Mouse (Mus musculus): Measurements from ENCODE around the gene Peak1. TPM values are rescaled to one million over a fixed set of nuclear protein-coding genes. Genes with fewer than 3 reads are reported as not detected.

Gene Peak1
- total RNA-seq, 2 experiments from 2014 or later = 30.3 to 34.3 TPM

DNA sequence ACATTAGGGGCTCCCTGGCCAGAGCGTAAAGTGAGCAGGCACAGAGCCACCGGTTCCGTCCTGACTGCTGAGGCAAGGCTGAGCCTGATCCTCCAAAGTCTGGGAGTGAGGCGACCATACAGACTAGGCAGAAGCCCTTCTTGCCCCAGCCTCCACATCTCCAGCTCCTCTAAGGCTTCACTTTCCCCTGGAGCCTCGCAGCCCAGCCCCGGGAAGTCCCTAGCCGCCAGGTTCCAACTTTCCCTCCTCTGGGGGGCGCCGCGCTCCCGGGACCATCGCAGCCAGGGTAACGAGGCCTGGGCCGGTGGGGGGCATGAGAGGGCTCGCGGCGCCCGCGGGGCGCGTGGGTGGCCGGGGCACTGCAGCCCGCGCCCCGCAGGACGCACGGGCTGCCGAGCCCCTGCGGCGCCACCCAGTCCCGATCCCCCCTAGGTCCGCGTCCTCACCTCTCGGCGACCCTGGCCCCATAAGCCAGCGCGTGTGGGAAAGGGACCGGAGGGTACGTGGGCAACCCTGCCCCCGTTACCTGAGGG lies 386 bp downstream of the Peak1 start:
- DNase-seq (ENCODE audit: low spot score in 2 of 2) = peak; percentile 77 to 85

- no peak for DNase-seq (ENCODE audit: low spot score in 2 of 2)
These were observed 1.8 kb downstream of the Peak1 start for GRCm38 (mm10) chr9:56415935-56416607.

- DNase-seq (ENCODE audit: low spot score in 2 of 2) = no peak
These were observed 2.5 kb downstream of the Peak1 start for GRCm38 (mm10) chr9:56415393-56415792.

DNA sequence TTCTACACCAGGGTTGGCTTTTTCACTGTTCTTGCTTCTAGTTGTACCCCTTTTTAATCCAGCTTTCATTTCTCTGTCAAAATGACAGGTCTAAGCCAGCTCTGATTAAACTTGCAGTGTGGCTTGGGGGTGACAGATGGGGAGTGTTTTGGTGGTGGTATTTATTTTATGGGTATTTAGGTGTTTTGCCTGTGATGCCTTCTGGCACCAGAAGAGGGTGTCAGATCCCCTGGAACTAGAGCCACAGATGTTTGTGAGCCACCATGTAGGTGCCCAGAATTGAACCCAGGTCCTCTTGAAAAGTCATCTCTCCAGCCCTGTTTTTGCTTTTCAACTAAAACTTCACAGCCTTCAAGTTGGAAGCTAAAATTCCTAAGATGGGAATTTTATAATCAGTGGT lies 3.5 kb downstream of the Peak1 start:
- DNase-seq (ENCODE audit: low spot score in 2 of 2) = no peak

DNA sequence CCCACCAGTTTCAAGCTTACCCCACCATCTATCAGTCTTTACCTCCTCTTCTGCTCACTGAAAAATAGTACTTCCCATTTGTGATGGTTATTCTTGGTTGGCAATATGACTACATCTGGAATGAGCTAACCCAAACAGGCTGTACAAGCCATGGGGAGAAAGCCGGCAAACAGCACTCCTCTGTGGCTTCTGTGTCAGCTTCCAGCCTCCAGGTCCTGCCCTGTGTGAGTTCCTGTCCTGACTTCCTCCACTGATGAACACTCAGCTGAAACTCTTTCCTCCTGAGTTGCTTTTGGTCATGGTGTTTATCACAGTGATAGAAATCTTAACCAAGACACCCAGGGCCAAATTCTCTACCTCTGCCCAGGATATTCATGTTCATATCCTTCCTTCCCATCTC lies 5.2 kb downstream of the Peak1 start:
- no peak for DNase-seq (ENCODE audit: low spot score in 2 of 2)

DNA sequence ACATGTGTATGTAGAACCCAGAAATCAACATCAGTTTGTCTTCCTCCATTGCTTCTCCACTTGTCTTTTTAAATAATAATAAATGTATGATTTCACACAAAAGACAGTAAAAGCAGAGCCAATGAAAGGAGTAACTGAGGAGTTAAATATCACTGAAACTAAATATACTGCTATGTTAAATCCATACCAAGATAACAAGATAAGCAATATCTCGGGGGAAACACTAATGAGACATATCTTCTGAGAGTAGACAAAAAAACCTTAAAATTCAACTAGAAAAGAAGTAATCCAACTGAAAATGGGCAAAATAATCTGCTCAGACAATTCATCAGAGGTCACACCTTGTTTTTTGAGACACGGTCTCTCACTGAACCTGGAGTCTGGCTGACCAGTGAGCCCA lies 7.9 kb downstream of the Peak1 start:
- no peak for DNase-seq (ENCODE audit: low spot score in 2 of 2)

- DNase-seq (ENCODE audit: low spot score in 2 of 2) = no peak
These were observed 13.2 kb downstream of the Peak1 start for GRCm38 (mm10) chr9:56404619-56405018.

- DNase-seq (ENCODE audit: low spot score in 2 of 2) = no peak
These were observed 21.6 kb downstream of the Peak1 start for GRCm38 (mm10) chr9:56396306-56396705.

DNA sequence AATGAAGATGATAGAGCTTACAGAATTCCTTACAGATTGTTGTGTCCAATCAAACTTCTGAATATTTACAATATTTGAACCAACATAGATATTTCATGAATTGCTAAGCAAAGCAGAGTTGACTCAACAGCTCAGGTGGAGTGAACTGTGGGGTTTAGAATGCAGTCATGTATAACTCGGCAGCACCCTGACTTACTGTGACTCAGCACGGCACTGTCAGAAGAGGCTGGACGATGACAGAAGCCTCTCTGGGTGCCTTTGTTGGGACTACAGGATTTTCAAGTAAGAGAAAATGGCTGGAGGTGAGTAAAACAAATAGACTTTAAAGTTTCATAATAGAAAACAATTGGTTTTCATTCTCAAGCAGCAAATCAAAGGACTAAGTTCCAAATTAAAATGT lies 25.0 kb downstream of the Peak1 start:
- DNase-seq (ENCODE audit: low spot score in 2 of 2) = no peak

DNA sequence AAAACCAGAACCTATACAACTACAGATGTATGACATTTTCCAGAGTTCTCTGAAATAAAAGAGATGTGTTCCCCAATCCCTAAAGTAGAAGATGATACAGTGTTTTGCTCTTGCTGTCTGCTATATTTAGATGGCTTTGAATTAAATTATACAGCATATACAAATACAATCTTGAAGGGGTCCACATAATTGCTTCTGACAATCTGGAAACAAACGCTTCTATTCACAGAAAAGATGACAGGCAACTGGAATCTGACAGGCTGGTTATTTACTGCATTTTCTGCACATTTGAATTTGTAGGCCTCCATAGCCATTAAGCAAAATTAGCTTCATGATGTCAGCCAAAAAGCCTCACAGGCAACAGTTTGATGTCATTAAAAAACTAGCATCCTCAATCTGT lies 35.1 kb downstream of the Peak1 start:
- no peak for DNase-seq (ENCODE audit: low spot score in 2 of 2)

DNA sequence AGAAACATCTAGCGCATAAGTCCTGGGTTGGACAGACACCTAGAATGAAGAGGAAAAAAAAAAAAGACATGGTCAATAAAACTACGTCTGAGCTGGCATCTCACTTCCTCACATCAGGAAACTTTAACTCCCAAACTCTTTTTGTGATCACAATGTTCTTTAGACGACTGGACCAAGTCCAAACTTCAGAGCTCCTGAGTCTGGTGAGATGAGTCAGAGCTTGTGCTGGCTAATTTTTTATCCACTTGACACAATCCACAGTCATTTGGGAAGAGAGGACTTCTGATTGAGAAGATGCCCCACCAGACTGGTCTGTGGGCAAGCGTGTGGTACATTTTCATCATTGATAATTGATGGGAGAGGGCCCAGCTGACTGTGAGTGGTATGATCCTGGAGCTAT lies 43.5 kb downstream of the Peak1 start:
- DNase-seq (ENCODE audit: low spot score in 2 of 2) = no peak

DNA sequence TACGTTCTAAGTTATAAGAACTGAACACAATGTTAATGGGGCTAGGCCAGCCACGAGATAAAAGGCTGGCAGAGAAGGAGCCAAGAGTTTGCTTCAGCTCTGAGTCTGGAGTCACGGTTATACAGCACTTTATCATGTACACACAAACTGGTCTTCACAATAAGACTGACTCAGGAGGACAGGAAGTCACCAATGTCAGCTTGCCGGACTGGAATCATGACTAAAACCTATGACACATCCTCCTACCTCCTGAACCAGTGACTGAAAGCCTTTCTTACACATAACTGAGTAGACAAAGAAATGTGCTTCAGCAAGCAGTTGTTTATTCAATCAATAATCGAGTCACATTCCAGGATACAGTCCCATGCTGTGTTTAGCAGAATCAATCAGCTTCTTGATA lies 47.2 kb downstream of the Peak1 start:
- no peak for DNase-seq (ENCODE audit: low spot score in 2 of 2)

DNA sequence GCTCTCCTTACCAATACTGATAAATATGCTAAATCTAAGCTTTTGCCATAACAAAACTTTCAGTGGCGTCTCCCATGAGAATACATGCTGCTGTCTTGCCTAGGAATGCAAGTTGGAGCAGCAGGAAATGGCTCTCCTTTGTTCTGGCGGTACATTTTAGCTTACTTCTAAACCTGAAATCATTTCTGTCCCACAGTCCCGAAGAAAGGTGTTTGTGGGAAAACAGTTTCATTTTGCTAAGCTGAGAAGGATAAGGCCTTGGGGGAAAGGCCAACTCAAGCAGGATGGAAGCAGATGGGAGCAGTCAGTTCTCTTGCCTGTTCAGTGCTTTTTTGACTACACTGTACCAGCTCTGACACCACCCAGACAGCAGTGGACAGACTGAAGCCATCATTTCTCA lies 49.1 kb downstream of the Peak1 start:
- DNase-seq (ENCODE audit: low spot score in 2 of 2) = no peak

DNA sequence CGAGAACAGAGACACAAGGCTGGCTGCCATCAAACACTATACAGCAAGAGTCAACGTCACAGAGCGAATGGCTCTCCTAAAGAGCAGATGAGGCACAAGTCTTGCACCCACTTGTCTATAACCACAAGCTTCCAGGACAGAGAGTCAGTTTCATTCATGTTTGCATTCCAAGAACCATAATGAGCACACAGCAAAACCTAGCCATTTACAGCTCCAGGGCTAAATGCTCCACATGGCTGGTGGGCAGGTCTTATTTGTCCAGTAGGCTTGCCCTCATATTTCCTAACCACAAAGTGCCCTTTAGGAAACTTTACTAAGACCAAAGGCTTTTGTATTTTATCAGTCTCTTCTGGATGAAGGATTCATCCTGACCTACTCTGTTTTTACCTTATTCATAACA lies 54.6 kb downstream of the Peak1 start:
- DNase-seq (ENCODE audit: low spot score in 2 of 2) = no peak

DNA sequence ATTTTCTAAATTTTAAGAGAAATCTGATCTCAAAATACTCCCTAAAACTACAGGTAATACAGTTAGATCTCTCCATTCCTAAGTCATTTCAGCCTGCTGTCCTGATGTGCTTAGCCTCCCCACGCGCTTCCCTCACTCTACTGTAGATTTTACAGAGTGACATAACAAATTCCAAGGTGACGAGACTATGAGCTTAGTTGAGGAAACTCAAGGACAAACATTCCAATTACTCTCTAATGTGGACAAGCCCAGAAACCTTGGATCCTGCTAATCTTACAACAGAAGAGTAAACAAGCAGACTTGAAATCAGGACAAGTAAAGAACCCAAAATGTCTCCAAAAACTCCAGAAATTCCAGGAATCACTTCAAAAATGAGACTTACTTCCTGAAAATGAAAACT lies 58.6 kb downstream of the Peak1 start:
- DNase-seq (ENCODE audit: low spot score in 2 of 2) = no peak

DNA sequence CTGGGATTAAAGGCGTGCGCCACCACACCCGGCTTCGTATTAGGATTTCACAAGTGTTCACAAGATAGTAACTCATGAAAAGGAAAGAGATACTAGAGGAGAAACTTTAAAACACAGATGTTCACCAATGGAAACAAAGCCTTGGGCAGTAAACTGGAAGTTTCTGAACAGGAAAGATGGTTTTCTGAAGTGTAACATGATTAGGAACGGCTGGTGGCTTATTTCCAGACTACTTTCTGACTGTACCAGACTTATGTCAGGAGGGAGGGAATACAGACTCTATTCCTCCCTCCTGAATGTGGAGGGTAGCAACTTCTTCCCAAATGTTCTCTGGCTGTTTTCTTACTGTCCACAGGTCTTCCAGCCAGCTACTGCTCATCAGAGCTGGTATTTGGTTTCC lies 62.7 kb downstream of the Peak1 start:
- DNase-seq (ENCODE audit: low spot score in 2 of 2) = no peak

GRCm38 (mm10) chr9:56346321-56346720 lies 71.5 kb downstream of the Peak1 start:
- no peak for DNase-seq (ENCODE audit: low spot score in 2 of 2)

DNA sequence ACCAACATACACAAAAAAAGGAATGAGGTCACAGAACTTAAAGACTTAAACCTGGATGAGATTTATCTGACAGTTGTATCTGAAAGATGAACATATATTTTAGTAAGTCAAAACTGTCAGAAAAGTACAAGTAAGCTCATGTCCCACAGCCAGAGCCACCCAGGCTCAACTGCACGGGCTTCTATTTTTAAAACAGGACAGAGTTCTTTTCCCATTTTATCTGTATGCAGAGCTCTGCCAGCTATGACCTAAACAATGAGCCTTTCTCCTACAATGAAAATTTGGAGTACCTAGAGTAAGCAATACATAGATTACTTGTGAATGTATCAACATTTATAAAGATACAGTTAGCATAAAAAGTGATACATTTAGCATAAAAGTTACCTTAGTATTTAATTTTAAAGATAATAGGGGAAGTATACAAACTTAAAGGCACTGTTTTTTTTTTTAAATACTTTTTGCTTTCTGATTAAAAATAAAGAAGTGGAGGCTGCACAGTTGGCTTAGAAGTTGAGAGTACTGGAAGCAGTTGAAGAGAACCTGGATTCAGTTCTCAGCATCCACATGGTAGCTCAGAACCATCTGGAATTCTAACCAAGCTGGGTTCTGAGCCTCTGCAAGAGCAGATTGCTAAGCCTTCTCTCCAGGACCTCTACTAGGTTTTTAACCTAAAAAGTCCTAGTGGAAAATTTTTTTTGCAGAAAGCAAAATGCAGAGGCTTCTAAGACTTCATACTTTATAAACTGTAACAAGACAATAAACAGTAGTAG lies 78.3 kb downstream of the Peak1 start:
- no peak for DNase-seq (ENCODE audit: low spot score in 2 of 2)

DNA sequence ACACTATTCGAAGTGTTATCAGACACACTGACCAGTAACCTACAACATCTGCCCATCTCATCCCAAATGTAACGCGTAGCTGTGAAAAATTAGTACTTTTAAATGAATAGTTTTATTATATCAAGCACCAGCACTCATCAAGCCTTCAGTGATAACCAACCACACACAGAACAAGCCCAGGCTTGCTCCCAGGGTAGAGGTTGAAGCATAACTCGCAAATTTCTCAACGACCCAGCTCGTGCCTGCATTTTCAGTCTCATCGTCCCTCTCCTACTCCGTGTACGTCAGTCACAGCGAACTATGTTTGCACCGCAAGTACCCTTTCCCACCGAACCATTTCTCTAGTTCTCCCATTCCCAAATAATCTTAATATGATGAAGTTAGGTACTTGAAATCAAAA lies 83.5 kb downstream of the Peak1 start:
- DNase-seq (ENCODE audit: low spot score in 2 of 2) = no peak

DNA sequence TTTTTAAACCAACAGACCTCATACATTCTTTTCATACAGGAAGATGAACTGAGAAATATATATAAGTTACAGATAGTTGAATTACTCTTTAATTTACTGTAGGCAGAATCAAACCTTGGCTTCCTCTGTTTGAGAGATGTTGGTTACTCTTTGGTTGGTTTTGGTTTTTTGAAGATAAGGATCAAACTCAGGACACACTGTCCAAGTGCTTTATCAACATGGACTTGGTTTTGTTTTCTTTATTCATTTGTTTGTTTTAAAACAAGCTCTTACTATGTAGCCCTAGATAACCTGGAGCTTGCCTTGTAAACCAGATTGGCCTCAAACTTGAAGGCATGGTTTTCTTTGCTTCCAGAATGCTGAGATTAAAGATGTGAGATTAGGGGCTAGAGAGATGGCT lies 85.1 kb downstream of the Peak1 start:
- no peak for DNase-seq (ENCODE audit: low spot score in 2 of 2)

DNA sequence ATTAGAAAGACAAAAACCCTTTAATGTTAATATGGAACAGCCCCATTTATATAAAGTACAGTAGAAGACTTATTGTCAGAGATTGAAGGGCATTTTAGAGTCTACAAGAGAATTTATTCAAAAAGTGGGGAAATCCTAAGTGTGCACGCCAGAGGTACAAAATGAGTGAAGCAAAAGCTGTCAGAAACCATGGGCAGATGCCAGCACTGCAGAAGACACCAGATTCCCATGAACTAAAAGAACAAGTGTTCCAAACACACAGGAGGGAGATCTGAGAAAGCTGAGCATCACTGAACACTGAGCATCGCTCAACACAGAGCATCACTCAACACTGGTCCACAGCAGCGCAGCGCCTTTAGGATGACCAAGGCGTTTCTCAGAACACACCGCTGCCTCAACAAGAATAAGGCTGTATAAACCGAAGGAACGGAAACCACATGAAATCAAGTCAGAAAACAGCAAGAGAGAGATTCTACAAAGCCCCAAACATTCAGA lies 91.3 kb downstream of the Peak1 start:
- DNase-seq (ENCODE audit: low spot score in 2 of 2) = no peak

- DNase-seq (ENCODE audit: low spot score in 2 of 2) = no peak
These were observed 92.1 kb downstream of the Peak1 start for GRCm38 (mm10) chr9:56325725-56326124.
